Mouse (Mus musculus): ENCODE measurements around the gene Fam107b. TPM values are rescaled to one million over a fixed set of nuclear protein-coding genes. Genes with fewer than 3 reads are reported as not detected.

The Fam107b gene
- 17.2 and 21.8 TPM in 2 replicates for polyA plus RNA-seq (2015; fragmentation: Nextera tagmentation; extraction: Ambion mirVana)

GRCm38 (mm10) chr2:3570186-3570585 lies at the start of gene Fam107b:
Fam107b (plus strand) TSS chr2:3570488.
- Histone ChIP-seq H3K4me2 (replicated peaks; ENCODE audit: low read depth) (no peak within 1 kb of the TSS), H3K9me3 (ENCODE audit: control insufficient read depth) (no peaks in the 10 kb centered on the region), H3K4me1 (replicated peaks; ENCODE audit: control insufficient read depth, insufficient read depth, low read length) (no peaks in the 10 kb centered on the region), H3K9ac (ENCODE audit: low read depth, low read length) (no peak within 1 kb of the TSS), H3K27ac (ENCODE audit: low read depth, low read length) (no peak within 1 kb of the TSS), H3K36me3 (ENCODE audit: control insufficient read depth, insufficient read depth) (no peaks in the 10 kb centered on the region), H3K4me3 (ENCODE audit: low read depth, low read length) (no peak within 1 kb of the TSS), H3K27me3 (replicated peaks; ENCODE audit: control insufficient read depth, insufficient read depth, low read length) (no peaks in the 10 kb centered on the region)
- no peak for ATAC-seq
- 78% methylated on average over 12 of the region's 12 CpGs for whole genome bisulfite sequencing
- TF ChIP-seq CTCF (IDR thresholded peaks at IDR 0.05; ENCODE audit: low read depth): no peak

- ATAC-seq: no peak
- no peak overlapping the region for H3K27ac ChIP-seq (ENCODE audit: low read depth, low read length)
- no peak overlapping the region for H3K4me3 ChIP-seq (ENCODE audit: low read depth, low read length)
- H3K9me3 ChIP-seq (ENCODE audit: control insufficient read depth): no peaks in the 10 kb centered on the region
- H3K9ac ChIP-seq (ENCODE audit: low read depth, low read length): no peak overlapping the region
- H3K36me3 ChIP-seq (ENCODE audit: control insufficient read depth, insufficient read depth): no peaks in the 10 kb centered on the region
- no peaks in the 10 kb centered on the region for H3K27me3 ChIP-seq (replicated peaks; ENCODE audit: control insufficient read depth, insufficient read depth, low read length)
- no peak for TF ChIP-seq CTCF (IDR thresholded peaks at IDR 0.05; ENCODE audit: low read depth)
- WGBS: 73% methylated on average over 4 of the region's 4 CpGs
- no peaks in the 10 kb centered on the region for H3K4me1 ChIP-seq (replicated peaks; ENCODE audit: control insufficient read depth, insufficient read depth, low read length)
- H3K4me2 ChIP-seq (replicated peaks; ENCODE audit: low read depth): no peak overlapping the region
Observed at GRCm38 (mm10) chr2:3522558-3522957, 47.7 kb upstream of the Fam107b start.

GRCm38 (mm10) chr2:3526288-3526687 lies 44.0 kb upstream of the Fam107b start:
- Histone ChIP-seq H3K4me1 (replicated peaks; ENCODE audit: control insufficient read depth, insufficient read depth, low read length) (no peaks in the 10 kb centered on the region), H3K27ac (ENCODE audit: low read depth, low read length) (no peak overlapping the region), H3K36me3 (ENCODE audit: control insufficient read depth, insufficient read depth) (no peaks in the 10 kb centered on the region), H3K9me3 (ENCODE audit: control insufficient read depth) (no peaks in the 10 kb centered on the region), H3K27me3 (replicated peaks; ENCODE audit: control insufficient read depth, insufficient read depth, low read length) (no peaks in the 10 kb centered on the region), H3K4me2 (replicated peaks; ENCODE audit: low read depth) (no peak overlapping the region), H3K4me3 (ENCODE audit: low read depth, low read length) (no peak overlapping the region), H3K9ac (ENCODE audit: low read depth, low read length) (no peak overlapping the region)
- no peak for TF ChIP-seq CTCF (IDR thresholded peaks at IDR 0.05; ENCODE audit: low read depth)
- 65% methylated on average over 6 of the region's 6 CpGs for WGBS
- ATAC-seq: no peak

- WGBS: 49% methylated on average over 9 of the region's 9 CpGs
- Histone ChIP-seq H3K4me3 (ENCODE audit: low read depth, low read length) (no peak overlapping the region), H3K9me3 (ENCODE audit: control insufficient read depth) (no peaks in the 10 kb centered on the region), H3K4me1 (replicated peaks; ENCODE audit: control insufficient read depth, insufficient read depth, low read length) (0 out of 2 replicates have a peak, but pooled peaks cover 3% of the 10 kb centered on the region), H3K27me3 (replicated peaks; ENCODE audit: control insufficient read depth, insufficient read depth, low read length) (no peaks in the 10 kb centered on the region), H3K4me2 (replicated peaks; ENCODE audit: low read depth) (no peak overlapping the region), H3K27ac (ENCODE audit: low read depth, low read length) (no peak overlapping the region), H3K36me3 (ENCODE audit: control insufficient read depth, insufficient read depth) (no peaks in the 10 kb centered on the region), H3K9ac (ENCODE audit: low read depth, low read length) (no peak overlapping the region)
- no peak for TF ChIP-seq CTCF (IDR thresholded peaks at IDR 0.05; ENCODE audit: low read depth)
- ATAC-seq: no peak
Observed at GRCm38 (mm10) chr2:3541307-3542079, 28.8 kb upstream of the Fam107b start.

- Histone ChIP-seq H3K9ac (ENCODE audit: low read depth, low read length) (no peak overlapping the region), H3K9me3 (ENCODE audit: control insufficient read depth) (no peaks in the 10 kb centered on the region), H3K27me3 (replicated peaks; ENCODE audit: control insufficient read depth, insufficient read depth, low read length) (no peaks in the 10 kb centered on the region), H3K36me3 (ENCODE audit: control insufficient read depth, insufficient read depth) (no peaks in the 10 kb centered on the region), H3K4me2 (replicated peaks; ENCODE audit: low read depth) (no peak overlapping the region), H3K4me1 (replicated peaks; ENCODE audit: control insufficient read depth, insufficient read depth, low read length) (0 out of 2 replicates have a peak, but pooled peaks cover 3% of the 10 kb centered on the region), H3K4me3 (ENCODE audit: low read depth, low read length) (no peak overlapping the region), H3K27ac (ENCODE audit: low read depth, low read length) (no peak overlapping the region)
- no peak for ATAC-seq
- 31% methylated on average over 2 of the region's 2 CpGs for WGBS
- no peak for TF ChIP-seq CTCF (IDR thresholded peaks at IDR 0.05; ENCODE audit: low read depth)
Observed at GRCm38 (mm10) chr2:3546055-3546454, 24.2 kb upstream of the Fam107b start.

- Histone ChIP-seq H3K27ac (ENCODE audit: low read depth, low read length) (no peak overlapping the region), H3K9ac (ENCODE audit: low read depth, low read length) (no peak overlapping the region), H3K9me3 (ENCODE audit: control insufficient read depth) (no peaks in the 10 kb centered on the region), H3K4me2 (replicated peaks; ENCODE audit: low read depth) (no peak overlapping the region), H3K4me1 (replicated peaks; ENCODE audit: control insufficient read depth, insufficient read depth, low read length) (0 out of 2 replicates have a peak, but pooled peaks cover 3% of the 10 kb centered on the region), H3K4me3 (ENCODE audit: low read depth, low read length) (no peak overlapping the region), H3K27me3 (replicated peaks; ENCODE audit: control insufficient read depth, insufficient read depth, low read length) (no peaks in the 10 kb centered on the region), H3K36me3 (ENCODE audit: control insufficient read depth, insufficient read depth) (no peaks in the 10 kb centered on the region)
- 2% methylated on average over 4 of the region's 4 CpGs for WGBS
- no peak for ATAC-seq
- peak; percentile 91 for TF ChIP-seq CTCF (IDR thresholded peaks at IDR 0.05; ENCODE audit: low read depth)
Observed at GRCm38 (mm10) chr2:3546588-3546987, 23.7 kb upstream of the Fam107b start.
